Mouse (Mus musculus) monocyte, adult 2 months (primary cell): ENCODE results near the gene 1700014D04Rik.
"Not testable (repeated sequence)": the region's sequence is repeated elsewhere in the genome, so short reads cannot be mapped to it uniquely, and the experiment has no call there.

Experiments
- DNase-seq, 2 experiments: peaks; one replicate each; pipeline ENCODE4 v3.0.0; 2022; ENCODE audit warnings: low spot score in 2 of 2, low read depth in 1 of 2

Gene 1700014D04Rik

DNA sequence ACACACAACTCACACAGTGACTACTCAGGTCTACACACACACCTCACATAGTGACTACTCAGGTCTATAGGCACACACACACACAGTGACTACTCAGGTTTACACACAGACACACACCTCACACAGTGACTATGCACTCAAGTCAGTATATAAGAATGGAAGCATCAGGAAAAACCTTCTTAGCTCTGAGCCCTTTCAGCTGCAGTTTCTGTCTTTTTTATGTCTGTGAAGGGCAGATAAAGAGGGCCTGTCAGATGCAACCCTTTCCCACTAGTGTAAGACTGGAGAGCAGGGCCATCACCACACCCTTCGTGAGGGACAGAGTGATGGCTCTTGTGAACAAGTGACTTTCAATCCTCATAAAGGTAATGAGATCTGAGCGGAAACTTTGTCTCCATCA, 8.1 kb downstream of the 1700014D04Rik start:
- no peak for DNase-seq

DNA sequence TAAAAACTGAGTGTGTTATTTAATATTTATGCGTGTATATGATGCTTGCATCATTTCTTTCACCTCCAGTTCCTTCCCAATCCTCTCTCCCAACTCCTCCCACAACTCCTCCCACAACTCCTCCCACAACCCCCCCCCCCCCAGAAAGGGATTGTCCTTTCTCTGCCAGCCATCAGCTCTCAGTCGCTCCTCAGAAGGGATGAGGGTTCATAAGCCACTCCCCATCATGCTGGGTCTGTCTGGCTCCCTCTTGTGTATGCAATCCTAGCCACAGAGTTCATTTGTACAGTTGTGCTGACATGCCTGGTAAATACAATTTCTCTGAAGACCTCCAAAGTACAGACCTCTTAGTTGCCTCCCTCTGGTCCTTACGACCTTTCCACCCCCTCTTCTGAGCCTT, 11.4 kb downstream of the 1700014D04Rik start:
- DNase-seq = no peak

DNA sequence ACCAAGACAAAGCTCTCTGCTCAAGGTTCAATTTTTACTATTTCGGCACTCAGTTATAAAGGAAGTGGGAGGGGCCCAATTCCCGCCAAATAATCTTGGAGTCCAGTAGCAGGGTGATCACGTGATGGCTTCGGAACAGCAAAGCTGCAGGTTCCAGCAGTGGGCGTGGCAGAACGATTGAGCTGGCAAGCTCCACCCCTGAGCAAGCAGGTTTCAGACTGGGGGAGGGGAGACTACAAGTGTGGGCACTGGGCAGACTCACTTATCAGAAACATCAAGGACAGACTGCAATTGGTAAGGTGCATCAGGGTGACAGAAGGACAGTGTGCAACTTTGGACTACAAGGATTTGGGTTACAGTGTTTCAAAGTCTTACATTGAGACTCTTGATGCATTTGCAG, 12.2 kb downstream of the 1700014D04Rik start:
- not testable (repeated sequence) for DNase-seq

DNA sequence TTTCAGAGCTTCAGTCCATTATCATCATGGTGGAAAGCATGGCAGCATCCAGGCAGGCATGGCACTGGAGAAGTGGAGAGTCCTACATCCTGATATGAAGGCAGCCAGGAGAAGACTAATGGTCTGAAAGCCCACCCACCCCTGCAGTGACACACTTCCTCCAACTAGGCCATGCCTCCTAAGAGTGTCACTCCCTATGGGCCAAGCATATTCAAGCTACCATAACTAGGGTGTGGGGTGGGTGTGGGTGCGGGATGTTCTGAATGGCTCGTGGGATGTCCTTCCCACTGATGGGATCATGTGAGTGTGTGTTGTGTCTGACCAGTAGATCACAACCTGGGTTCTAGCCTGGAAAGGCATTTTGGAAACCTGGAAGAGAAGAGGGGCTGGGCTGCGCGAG, 12.6 kb downstream of the 1700014D04Rik start:
- DNase-seq = no peak

DNA sequence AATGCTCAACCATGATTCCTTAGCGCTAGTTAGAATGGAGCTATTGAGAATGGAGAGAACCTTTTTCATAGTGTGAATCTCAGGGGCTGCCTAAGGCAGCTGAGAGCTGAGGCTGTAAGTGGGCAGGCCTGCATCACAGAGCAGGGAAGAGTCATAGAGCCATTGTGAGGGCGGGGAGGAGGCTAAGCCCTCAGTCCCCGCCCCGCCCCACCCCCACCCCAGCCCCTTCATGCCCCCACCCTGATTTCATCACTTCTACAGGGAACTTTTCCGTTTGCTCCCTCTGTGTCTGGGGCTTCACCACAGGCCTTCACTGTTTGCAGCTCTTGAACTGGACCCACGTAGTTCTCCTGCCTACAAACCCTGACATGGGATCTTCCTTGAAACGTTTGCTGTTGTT, 14.9 kb downstream of the 1700014D04Rik start, which contains the start of gene Spata31d1d:
Gene Spata31d1d (minus strand): TSS at position 101 of the 400 bp plus-strand sequence.
- no peak for DNase-seq

DNA sequence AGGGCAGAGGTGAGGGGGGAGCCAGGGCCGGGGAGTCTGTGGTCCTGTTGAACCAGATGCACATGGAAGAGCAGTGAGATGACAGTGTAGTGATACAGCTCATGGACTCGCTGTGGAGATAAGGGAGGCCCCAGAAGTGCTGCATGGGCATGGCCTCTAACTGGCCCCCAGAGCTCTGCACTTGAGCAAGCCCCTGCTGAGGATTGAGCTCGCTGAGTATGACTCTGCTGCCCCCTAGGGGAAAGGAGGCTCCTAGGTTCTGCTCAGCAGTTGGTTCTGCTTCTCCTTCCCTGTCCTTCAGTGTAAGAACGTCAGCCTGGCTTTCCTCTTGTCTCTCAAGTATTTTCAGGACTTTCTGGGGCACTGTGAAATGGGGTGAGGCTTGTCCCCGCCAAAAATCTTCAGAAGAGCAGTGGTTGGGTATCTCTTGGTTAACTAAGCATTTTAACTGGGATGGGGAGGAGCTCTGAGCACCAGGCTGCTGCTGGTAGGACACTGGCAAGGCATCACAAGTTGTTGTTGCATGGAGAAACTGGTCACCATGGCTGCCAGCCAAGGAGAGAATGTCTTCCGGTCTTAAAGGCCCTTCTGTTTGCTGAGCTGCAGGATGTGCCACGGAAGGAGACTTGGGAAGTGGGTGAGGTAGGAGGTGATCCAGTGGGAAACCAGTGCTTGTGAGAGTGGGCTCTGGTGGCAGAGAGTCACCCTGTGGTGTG, 18.0 kb downstream of the 1700014D04Rik start:
- peak; percentile 22 to 63 for DNase-seq

DNA sequence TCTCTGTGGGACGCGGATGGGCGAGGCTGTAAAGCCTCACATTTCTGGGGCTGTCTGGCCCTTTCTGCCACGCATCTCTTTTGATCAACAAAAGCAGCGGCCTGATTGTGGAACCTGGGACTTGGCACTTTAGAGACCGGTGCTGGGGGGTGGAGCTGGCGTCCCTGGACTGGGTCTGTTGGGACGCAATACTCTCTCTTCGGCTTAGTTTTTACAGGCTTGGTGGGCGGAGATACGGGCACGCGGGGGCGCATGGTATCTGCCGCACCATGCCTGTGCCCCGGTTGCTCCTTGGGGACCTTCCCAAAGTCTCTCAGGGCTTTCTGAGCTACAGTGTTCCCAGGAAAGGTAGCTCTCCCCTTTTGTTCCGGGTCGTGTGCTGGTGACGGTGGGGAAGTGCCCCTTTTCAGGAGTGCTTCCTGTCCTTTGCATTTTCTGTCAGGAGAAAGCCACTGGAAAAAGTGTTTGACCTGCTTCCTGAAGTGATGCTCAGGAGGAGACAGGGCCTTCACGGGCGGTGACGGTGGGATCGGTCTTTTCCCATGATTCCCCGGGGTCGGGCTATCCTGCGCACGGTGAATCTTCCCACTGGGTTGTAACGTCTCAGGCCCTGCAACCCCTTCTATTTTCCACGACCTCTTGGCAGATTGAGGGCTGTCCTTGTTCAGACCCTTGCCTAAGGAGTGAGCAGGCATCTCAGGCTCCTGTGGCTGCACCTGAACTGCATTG, 20.2 kb downstream of the 1700014D04Rik start:
- no peak for DNase-seq

DNA sequence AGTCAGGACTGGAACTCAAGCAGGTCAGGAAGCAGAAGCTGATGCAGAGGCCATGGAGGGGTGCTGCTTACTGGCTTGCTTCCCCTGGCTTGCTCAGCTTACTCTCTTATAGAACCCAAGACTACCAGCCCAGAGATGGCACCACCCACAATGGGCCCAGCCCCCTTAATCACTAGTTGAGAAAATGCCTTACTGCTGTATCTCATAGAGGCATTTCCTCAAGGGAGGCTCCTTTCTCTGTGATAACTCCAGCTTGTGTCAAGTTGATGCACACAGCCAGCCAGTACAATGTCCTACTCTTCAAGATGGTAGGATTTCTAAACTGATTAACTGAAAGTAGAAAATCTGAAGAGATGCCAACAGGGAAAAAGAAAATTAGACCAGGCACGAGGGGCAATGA, 24.5 kb downstream of the 1700014D04Rik start:
- DNase-seq = not testable (repeated sequence)

DNA sequence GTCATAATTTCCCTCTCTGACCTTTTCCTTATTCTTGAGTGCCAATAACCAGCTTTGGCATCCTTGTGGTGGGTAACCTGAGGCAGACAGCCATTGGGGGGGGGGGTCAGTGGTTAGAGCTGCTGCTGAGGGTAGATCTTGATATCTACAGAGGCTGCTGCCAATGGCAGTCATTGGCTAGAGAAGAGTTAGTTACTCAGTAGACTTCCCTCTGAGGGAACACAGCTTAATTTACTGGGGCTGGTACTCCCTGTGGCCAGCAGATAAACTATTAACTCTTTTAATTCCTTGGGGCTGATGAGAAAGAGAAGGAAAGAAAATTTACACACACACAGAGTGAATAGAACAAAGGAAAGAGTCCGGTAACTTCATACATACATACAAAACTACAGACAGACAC, 27.1 kb downstream of the 1700014D04Rik start:
- DNase-seq = no peak

DNA sequence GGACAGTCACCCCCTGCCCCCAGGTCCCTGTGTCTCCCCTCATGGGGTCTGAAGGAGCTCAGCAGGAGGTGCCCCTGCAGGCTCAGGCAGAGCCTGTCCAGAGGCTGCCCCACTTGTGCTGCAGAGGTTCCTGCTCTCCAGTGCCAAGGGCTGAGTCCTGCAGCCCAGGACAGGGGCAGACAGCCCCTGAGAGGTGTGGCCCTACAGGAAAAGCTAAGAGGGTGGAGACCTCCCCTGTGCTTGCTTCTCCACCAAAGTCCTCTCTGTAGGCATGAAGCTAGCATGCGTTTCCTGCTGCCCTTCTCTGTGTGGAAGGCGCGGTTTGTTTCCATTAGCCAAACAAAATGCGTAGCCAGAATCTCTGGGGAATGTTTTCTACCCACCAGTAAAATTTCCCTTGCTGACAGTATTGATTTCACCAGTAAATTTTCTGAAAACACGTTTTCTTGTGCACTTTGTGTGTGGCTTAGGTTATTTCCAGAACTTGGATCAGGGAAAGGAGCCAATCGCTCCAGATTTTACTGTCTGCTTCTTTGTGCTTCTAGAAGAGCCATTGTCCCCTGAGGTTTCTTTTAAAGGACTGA, 27.6 kb downstream of the 1700014D04Rik start:
- not testable (repeated sequence) for DNase-seq

DNA sequence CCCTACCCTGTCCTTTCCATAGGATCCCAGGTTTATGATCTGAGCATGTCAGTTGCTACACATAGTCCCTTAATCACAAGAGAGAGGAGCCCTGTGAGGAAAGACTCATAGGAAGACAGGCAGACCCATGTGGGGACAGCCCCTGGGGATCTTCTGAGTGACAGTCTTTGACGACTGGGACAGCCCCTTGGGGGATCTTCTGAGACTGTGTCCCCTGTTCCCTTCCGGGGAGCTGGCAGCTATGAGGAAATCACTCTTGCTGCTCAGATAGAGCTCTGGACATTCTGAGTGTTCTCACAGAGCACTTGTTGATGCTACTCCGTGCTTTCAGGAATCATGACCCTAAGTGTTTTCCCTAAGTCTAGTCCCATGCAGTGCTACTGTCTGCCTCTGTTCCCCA, 32.8 kb downstream of the 1700014D04Rik start:
- no peak for DNase-seq

DNA sequence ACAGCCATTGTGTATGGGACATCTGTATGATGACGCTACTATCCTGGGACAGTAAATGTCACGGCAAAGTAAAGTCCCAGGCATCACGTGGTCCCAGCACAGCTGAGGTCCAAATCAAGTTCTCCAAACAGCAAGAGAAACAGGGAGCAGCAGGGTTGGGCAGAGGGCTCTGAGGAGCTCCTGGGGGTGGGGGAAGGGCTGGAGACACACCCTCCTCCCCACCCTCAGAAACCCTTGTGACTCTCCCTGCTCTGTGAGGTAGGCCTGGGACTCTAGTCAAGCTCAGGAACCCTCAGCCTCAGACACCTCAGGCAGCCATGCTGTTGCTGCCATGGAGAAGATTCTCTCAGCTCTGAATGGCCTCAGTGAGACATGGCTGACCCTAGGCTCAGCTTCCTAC, 34.6 kb downstream of the 1700014D04Rik start, which contains the start of gene Spata31d1b:
Gene Spata31d1b (plus strand): TSS at position 301 of the 400 bp plus-strand sequence.
- not testable (repeated sequence) for DNase-seq

DNA sequence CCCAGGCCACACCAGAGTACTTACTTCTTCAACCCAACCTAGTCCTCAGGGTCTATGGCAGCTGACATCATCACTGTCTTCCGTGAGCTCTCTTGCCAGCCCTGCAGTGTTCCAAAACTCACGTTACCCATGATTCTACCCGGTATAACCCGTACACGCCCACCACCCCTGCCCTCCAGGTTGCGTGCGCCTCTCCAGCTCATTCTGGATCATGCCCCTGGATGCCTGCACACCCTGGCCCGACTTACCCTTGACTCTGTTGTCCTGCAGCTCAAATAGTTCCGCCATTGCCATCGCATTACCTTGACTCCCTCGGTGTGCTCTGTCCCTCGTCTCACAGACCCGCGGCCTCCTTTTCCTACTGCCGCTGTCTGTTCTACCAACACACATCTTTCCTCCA, 36.3 kb downstream of the 1700014D04Rik start, which contains the start of gene Spata31d1a:
Gene Spata31d1a (minus strand): TSS at position 101 of the 400 bp plus-strand sequence.
- no peak for DNase-seq

DNA sequence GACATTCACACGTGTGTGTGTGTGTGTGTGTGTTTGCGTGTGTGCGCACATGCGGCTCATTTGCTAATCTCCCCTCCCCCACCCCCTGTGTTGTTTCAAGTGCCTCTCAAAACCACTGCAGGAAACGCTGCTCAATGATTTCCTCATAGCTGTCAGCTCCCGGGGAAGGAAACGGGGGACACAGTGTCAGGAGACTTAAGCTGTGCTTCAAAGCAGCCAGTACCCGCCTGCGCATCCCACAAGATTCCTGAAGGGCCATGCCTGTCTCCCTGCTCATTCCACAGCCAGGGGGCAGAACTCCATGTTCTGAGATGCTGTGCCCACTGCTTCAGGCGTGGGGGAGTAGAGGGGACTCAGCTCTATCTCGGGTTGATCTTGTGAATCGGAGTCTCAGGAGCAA, 42.0 kb downstream of the 1700014D04Rik start:
- no peak for DNase-seq

DNA sequence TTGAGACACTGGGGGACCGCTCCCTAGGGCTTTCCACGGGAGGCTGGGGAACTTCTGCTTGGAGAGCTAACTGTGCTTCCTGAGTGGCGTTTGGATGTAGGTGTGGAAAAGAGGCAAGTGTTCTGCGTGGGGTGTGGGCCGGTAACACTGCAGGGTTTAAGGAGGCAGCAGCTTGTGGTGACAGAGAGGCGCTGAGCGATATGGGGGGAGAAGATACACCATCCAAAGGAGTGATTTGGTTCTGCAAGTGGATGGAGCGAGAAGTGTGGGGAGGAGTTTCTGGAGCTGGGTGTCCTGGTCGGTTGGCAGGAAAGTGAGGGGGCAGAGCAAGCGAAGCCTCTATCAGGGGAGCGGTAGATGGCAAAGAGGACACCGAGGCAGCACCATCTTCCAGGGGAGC, 43.0 kb downstream of the 1700014D04Rik start:
- DNase-seq = no peak

DNA sequence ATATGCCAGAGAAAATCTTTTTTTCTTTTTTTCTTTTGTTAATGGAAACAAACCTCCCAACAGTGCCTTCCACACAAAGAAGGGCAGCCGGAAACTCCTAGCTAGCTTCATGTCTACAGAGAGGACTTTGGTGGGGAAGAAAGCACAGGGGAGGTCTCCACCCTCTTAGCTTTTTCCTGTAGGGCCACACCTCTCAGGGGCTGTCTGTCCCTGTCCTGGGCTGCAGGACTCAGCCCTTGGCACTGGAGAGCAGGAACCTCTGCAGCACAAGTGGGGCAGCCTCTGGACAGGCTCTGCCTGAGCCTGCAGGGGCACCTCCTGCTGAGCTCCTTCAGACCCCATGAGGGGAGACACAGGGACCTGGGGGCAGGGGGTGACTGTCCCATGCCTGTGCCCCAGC, 46.4 kb downstream of the 1700014D04Rik start:
- DNase-seq = not testable (repeated sequence)

DNA sequence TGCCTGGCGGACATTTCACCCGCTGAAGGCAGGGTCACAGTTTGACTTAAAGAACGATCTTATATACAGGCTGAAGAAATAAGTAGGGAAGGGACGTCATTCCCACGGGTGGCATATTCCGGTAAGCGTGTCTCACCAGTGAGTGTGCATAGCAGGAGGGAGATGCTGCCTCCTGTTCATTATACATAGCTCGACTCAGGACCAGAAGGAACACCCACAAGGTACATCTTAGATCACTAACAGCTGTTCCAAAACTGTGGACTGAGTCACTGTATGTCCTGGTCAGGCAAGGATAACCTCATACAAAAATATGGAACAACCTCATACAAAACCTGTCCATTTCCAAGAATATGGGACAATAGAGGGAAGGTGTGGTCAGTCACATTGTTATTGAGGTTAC, 47.4 kb downstream of the 1700014D04Rik start:
- no peak for DNase-seq

DNA sequence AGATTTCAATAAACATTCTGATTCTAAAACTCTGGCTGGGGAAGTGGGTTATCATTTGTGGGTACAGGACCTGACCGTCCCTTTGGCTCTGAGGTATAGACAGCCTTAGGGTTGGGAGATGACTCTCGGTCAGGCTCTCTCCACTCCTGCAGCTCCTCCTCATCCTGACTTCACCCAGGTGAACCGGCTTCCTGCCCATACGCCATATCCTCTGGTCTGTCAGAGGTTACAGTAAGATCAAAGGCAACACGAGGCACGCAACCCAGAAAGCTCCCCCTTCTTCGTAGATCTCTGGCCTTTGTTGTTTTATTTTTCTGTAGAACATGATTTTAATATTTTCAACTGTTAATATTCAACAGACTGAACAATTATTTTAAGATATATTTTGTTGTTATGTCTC, 50.8 kb downstream of the 1700014D04Rik start:
- no peak for DNase-seq

DNA sequence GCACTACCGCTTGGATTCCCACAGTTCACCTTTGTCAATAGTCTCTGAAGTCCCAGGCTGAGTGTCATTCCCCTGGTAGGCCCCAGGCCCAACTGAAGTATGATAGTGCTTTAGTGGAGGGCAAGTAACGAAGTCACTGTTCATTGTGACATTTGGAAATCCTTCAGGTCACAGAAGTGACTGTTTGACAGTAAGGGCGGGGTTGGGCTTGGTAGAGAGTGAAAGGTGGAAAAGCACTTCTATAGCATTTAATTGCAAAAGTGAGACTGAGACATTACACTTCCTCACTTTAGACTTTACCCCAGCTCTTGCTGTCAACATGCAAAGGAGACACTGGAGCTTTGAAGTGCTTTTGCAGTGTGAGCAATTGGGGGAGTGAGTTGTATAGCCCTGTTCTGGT, 52.5 kb downstream of the 1700014D04Rik start, which contains the start of gene 4921517D22Rik:
Gene 4921517D22Rik (minus strand): TSS at position 101 of the 400 bp plus-strand sequence.
- no peak for DNase-seq

DNA sequence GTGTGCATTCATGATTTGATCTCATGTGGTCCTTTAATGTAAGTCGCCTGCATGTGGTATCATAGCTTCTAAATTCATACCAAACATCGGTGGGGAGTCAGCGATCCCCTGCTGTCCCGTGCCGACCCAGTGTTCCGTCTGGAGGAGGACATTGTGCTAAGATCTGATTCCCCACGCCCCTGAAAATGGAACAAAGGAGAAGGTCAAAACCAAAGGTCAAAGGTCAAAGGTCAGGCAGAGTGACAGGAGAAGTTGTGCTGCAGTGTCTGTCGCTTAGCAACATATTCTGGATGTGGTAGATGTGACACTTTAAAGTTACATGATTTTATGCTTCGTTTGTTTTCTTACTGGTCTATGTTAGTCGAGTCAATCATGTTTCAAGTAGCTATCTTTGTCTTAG, 55.1 kb downstream of the 1700014D04Rik start:
- no peak for DNase-seq
